Mouse (Mus musculus) liver, adult 2 months (tissue): Measurements from ENCODE around the gene Olfr1380.

ENCODE experiments used
- CTCF ChIP-seq: fragments of 200-500 bp; IDR thresholded peaks from 2 replicates; pipeline ENCODE4 v1.5.1; 2011; ENCODE audit warnings: low read depth, low read length, control low read depth
- POLR2A ChIP-seq: fragments of 200-500 bp; IDR thresholded peaks from 2 replicates; pipeline ENCODE4 v1.6.1; 2011; ENCODE audit warnings: low read length, control low read depth; ENCODE audit not compliant: insufficient read depth; ENCODE audit errors: extremely low read depth

GRCm38 (mm10) chr11:49590213-49590612 lies 33.5 kb downstream of the Olfr1380 start:
- TF ChIP-seq CTCF, result no peak
- no peak for TF ChIP-seq POLR2A
